Mouse (Mus musculus) kidney, adult 2 months (tissue): ENCODE results near the gene Clec2d. TPM values are rescaled to one million over a fixed set of nuclear protein-coding genes. Genes with fewer than 3 reads are reported as not detected.
A peak's percentile ranks its signal among the peaks of the same experiment; 100 is the strongest.

Source experiments
- DNase-seq: peaks from one replicate; pipeline ENCODE4 v3.0.0; 2021
- H3K27ac ChIP-seq: fragments of 200-500 bp; 2 replicates; pipeline ENCODE4 v1.5.1; 2012; ENCODE audit warnings: low read depth, low read length, control low read depth, inconsistent platforms; ENCODE audit not compliant: insufficient read depth
- H3K27me3 ChIP-seq: fragments of 200-500 bp; replicated peaks from 2 replicates; pipeline ENCODE4 v1.6.1; 2012; ENCODE audit warnings: mild to moderate bottlenecking, moderate library complexity, low read length, inconsistent platforms; ENCODE audit not compliant: control insufficient read depth, insufficient read depth
- H3K36me3 ChIP-seq: fragments of 200-500 bp; 2 replicates; pipeline ENCODE4 v1.6.1; 2012; ENCODE audit warnings: mild to moderate bottlenecking, moderate library complexity, low read length, inconsistent platforms; ENCODE audit not compliant: control insufficient read depth, insufficient read depth
- H3K4me1 ChIP-seq: fragments of 200-500 bp; 2 replicates; pipeline ENCODE4 v1.6.1; 2011; ENCODE audit warnings: low read length; ENCODE audit not compliant: control insufficient read depth, insufficient read depth
- H3K4me3 ChIP-seq: fragments of 200-500 bp; 2 replicates; pipeline ENCODE4 v1.5.1; 2011; ENCODE audit warnings: mild to moderate bottlenecking, low read depth, low read length, control low read depth; ENCODE audit not compliant: insufficient read depth
- CTCF ChIP-seq: fragments of 200-500 bp; conservative IDR thresholded peaks from 2 replicates; pipeline ENCODE4 v1.5.1; 2011; ENCODE audit warnings: low read depth, mild to moderate bottlenecking, control low read depth, low read length, moderate library complexity, mixed read lengths; ENCODE audit not compliant: insufficient read depth, insufficient read length
- POLR2A ChIP-seq: fragments of 200-500 bp; IDR thresholded peaks from one replicate; pipeline ENCODE4 v1.6.1; 2011; ENCODE audit warnings: low read depth, low read length, control low read depth
- WGBS: fragments of 180-500 bp; shearing (Covaris S2); methylation state at CpG from one replicate; pipeline ENCODE4 v1.1.7; 2018; 5-methylcytosine and 5-hydroxymethylcytosine counted together
- polyA plus RNA-seq: library from polyadenylated mRNA; depleted of rRNA; stranded (reverse); fragments of >200 nt; gene quantifications from 2 replicates; pipeline ENCODE4 v1.2.3, GENCODE M21; 2012

Clec2d gene
- polyA plus RNA-seq, 1 experiment = 67.0 TPM

DNA sequence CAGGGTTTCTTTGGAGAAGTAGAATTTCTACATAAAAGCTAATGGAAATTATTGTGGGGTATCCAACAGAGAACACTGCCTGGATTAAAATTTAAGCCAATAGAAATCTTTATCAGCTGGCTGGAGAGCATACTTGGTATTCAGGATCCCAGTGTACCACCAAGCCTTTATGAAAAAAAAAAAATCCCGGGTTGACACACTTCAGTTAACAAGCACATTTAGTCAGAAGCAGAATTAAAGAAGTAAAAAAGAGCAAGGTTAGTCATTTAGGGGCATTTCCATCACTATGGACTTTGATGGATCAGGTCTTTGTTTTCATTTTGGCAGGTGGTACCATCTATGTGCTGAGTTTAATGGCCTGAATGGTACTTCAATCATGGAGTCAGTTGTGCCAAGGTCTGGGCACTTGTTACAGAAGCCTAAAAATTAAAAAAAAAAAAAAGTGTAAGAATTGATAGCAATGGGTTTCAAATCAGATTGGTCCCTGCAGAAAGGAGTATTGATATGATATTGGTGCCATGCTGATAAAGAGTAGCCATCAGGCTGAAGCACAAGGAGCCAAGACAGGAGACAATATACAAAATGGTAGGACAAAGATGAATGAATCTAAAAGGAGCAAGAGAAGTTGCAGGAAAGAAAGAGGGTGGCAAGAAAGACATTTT is 29.5 kb downstream of the Clec2d start:
- Histone ChIP-seq H3K27ac (peak overlapping the region; percentile 71), H3K27me3 (no peaks in the 10 kb centered on the region), H3K4me1 (peaks cover 18% of the 10 kb centered on the region), H3K4me3 (no peak overlapping the region), H3K36me3 (no peaks in the 10 kb centered on the region)
- 36% methylated on average over 1 of the region's 1 CpGs for WGBS
- TF ChIP-seq CTCF (no peak), POLR2A (no peak)
- peak; percentile 73 for DNase-seq

DNA sequence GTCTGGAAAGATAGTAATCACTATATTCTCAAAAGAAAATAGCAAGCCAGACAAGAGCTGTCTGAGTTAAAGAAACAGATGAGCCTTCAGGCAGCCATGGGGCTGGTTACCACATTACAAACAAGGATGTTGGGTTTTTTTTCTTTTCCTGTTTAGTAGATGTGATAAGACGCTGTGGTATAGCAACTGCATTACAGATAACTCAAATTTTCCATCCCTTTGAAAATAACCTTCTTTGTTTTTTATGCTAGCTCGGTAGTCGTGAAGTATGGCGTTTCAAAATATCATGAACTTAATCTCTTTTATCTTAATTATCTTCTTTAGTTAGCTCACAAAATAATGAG is 30.0 kb downstream of the Clec2d start:
- Histone ChIP-seq H3K4me3 (no peak overlapping the region), H3K4me1 (peaks cover 23% of the 10 kb centered on the region), H3K36me3 (no peaks in the 10 kb centered on the region), H3K27me3 (no peaks in the 10 kb centered on the region), H3K27ac (peak overlapping the region; percentile 71)
- TF ChIP-seq POLR2A (no peak), CTCF (no peak)
- DNase-seq = no peak
- WGBS = 74% methylated on average over 4 of the region's 4 CpGs

GRCm38 (mm10) chr6:129212421-129213195 is 32.2 kb downstream of the Clec2d start:
- peaks cover 27% of the 10 kb centered on the region for H3K4me1 ChIP-seq
- no peaks in the 10 kb centered on the region for H3K36me3 ChIP-seq
- peak overlapping the region; percentile 96 for H3K27ac ChIP-seq
- no peaks in the 10 kb centered on the region for H3K27me3 ChIP-seq
- no peak for TF ChIP-seq POLR2A
- no peak for TF ChIP-seq CTCF
- DNase-seq = peak; percentile 95
- H3K4me3 ChIP-seq = no peak overlapping the region

- 9% methylated on average over 1 of the region's 1 CpGs for WGBS
- H3K4me3 ChIP-seq = no peak overlapping the region
- no peak overlapping the region for H3K27ac ChIP-seq
- no peak for TF ChIP-seq POLR2A
- TF ChIP-seq CTCF = no peak
- H3K27me3 ChIP-seq = no peaks in the 10 kb centered on the region
- peak; percentile 76 for DNase-seq
- peaks cover 27% of the 10 kb centered on the region for H3K4me1 ChIP-seq
- H3K36me3 ChIP-seq = no peaks in the 10 kb centered on the region
Measured at GRCm38 (mm10) chr6:129213497-129213896, 33.1 kb downstream of the Clec2d start.

- WGBS = 65% methylated on average over 2 of the region's 2 CpGs
Measured at GRCm38 (mm10) chr6:129214263-129214662, 33.8 kb downstream of the Clec2d start.

GRCm38 (mm10) chr6:129215053-129215452 is 34.6 kb downstream of the Clec2d start:
- Histone ChIP-seq H3K27me3 (no peaks in the 10 kb centered on the region), H3K4me1 (peaks cover 23% of the 10 kb centered on the region), H3K36me3 (no peaks in the 10 kb centered on the region), H3K4me3 (no peak overlapping the region), H3K27ac (peak overlapping the region; percentile 94)
- TF ChIP-seq POLR2A (no peak), CTCF (no peak)
- WGBS = 70% methylated on average over 2 of the region's 2 CpGs
- DNase-seq = no peak

More at GRCm38 (mm10) chr6:129214263-129214662, 33.8 kb downstream of the Clec2d start:
- Histone ChIP-seq H3K4me3 (no peak overlapping the region), H3K36me3 (no peaks in the 10 kb centered on the region), H3K27ac (peak overlapping the region; percentile 91), H3K27me3 (no peaks in the 10 kb centered on the region), H3K4me1 (peaks cover 25% of the 10 kb centered on the region)
- TF ChIP-seq CTCF (no peak), POLR2A (no peak)
- DNase-seq = no peak

DNA sequence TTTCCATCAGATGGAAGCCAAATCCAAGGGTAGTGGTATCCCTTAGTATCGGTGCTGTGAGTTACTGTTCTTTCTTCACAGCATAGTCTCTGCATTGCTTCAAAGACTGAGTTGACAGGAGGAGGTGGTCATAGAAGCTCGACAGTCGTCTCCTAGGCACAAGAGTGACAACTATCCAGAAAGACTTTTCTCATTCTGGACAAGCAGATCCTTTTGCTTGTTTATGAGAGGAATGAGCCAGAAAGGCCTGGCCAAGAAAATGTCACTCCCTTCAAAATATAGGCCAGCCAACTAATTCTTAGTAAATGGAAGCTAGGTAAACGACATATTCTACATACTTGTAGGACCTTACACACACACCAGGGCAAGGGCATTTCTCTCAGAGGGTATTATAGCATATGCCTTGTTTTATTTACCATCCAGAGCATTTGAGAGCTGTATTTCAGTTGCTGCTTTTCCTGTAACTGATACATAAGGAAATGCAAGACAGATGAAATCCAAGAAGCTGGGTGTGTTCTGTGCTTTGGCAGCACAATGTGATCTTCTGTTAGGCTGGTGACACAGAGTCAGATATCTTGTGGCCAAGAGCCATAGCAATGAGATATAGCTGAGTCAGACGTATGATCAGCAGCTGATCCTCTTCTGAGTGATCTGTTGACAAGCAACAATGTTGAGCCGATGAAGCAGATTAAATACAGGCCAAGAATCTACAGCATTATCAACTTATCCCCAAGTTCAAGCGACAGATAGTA is 35.6 kb downstream of the Clec2d start:
- H3K27me3 ChIP-seq = no peaks in the 10 kb centered on the region
- H3K27ac ChIP-seq = peak overlapping the region; percentile 94
- no peak for TF ChIP-seq CTCF
- no peak for TF ChIP-seq POLR2A
- 59% methylated on average over 7 of the region's 7 CpGs for WGBS
- peaks cover 23% of the 10 kb centered on the region for H3K4me1 ChIP-seq
- DNase-seq = peak; percentile 67
- H3K4me3 ChIP-seq = no peak overlapping the region
- no peaks in the 10 kb centered on the region for H3K36me3 ChIP-seq
